Mouse (Mus musculus) MEL-GATA-1-ER (cell line): ENCODE data around the gene Camsap3.

Source experiments
- DNase-seq: peaks from one replicate; pipeline ENCODE4 v3.0.0-alpha.2; 2012; ENCODE audit warnings: low read depth; ENCODE audit errors: extremely low read depth

Camsap3 gene

GRCm38 (mm10) chr8:3600401-3600800, 13.3 kb downstream of the Camsap3 start:
- no peak for DNase-seq

DNA sequence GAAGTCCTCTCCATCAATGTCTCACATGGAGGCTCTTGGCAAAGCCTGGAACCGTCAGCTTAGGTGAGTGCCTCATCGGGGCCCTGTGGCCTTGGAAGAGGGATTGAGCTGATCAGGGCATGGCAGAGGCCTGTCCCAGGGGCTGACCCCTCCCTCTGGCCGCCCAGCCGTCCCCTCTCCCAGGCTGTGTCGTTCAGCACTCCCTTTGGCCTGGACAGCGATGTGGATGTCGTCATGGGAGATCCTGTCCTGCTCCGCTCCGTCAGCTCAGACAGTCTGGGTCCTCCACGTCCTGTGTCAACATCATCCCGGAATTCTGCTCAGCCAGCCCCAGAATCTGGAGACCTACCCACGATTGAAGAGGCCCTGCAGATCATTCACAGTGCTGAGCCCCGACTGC, 16.3 kb downstream of the Camsap3 start:
- no peak for DNase-seq

- DNase-seq: no peak
Observed at GRCm38 (mm10) chr8:3606593-3606992, 19.5 kb downstream of the Camsap3 start.

DNA sequence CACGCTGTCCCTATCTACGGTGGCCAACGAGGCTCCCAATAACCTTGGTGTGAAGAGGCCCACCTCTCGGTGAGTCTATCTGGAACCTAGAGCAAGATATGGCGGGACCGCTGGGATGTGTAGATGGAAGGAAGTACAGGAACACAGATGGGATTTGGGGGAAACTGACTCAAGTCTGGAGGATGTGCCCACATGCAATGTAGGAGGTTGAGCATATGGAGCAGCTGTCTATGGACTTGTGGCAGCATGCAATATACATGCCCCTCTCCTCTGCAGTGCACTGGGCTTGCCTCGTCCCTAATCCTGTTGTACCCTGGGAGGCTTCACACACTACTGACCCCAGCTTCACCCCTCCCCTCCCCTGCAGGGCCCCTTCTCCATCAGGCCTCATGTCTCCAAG, 20.7 kb downstream of the Camsap3 start:
- DNase-seq: no peak

GRCm38 (mm10) chr8:3609046-3609815, 22.1 kb downstream of the Camsap3 start:
- no peak for DNase-seq

DNA sequence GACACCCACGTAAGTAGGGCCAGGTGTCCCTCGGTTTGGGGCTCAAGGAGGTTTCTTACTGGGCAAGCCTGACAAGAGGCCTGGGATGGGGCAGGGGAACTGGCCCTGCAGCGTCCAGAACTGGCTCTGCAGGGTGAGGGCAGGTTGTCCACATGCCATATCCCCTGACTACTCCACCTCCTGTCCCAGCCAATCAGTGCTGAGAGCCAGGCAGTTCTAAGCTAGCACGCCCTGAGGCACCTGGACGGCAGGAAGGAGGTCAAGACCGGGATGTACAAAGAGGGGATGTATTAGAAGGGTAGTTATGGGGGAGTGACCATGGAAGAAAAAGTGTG, 22.7 kb downstream of the Camsap3 start:
- no peak for DNase-seq

- DNase-seq: peak; percentile 99
Observed at GRCm38 (mm10) chr8:3621199-3621970, 34.3 kb downstream of the Camsap3 start, which contains the start of the genes Xab2 and Pet100. TSS of gene Xab2 (minus strand) at chr8:3621316. TSS of gene Pet100 (plus strand) at chr8:3621548.

DNA sequence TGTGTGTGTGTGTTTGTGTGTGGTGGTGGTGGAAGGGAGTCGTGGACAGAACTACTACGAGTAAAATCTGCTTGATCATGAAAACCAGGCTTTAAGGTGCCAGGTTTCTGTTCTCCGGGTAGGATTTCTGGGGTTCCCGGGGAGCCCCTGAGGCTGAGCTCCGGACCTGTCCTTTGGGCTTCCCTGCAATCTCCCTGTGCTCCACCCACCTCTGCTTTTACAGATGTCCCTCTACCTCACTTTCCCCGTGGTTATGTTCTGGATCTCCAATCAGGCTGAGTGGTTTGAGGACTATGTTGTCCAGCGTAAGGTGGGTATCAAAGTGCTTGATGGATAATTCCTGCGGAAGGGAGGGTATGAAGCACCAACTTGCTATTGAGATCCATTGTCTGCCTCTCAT, 35.0 kb downstream of the Camsap3 start:
- DNase-seq: no peak

GRCm38 (mm10) chr8:3625445-3625844, 38.4 kb downstream of the Camsap3 start, which contains the start of gene Pcp2:
TSS of gene Pcp2 (minus strand) at chr8:3625545.
- DNase-seq: no peak

DNA sequence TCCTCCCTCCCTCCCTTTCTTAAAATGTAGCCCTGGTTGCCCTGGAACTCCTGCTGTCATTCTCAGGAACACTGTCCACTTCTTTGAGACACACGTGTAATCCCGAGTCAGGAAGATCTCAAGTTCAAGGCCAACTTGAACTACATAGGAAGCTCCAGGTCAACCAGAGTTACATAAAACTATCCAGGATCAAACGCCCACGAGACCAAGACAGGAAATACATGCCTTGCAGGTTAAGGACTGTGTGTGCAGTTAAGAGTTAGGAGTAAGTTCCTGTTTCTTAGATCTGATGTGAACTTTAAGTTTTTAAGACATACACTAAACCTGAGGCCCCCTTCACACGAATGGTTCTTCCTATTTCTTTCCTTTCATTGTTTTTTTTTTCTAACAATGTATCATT, 39.9 kb downstream of the Camsap3 start:
- DNase-seq: peak; percentile 79

- DNase-seq: no peak
Observed at GRCm38 (mm10) chr8:3628014-3628413, 40.9 kb downstream of the Camsap3 start.

DNA sequence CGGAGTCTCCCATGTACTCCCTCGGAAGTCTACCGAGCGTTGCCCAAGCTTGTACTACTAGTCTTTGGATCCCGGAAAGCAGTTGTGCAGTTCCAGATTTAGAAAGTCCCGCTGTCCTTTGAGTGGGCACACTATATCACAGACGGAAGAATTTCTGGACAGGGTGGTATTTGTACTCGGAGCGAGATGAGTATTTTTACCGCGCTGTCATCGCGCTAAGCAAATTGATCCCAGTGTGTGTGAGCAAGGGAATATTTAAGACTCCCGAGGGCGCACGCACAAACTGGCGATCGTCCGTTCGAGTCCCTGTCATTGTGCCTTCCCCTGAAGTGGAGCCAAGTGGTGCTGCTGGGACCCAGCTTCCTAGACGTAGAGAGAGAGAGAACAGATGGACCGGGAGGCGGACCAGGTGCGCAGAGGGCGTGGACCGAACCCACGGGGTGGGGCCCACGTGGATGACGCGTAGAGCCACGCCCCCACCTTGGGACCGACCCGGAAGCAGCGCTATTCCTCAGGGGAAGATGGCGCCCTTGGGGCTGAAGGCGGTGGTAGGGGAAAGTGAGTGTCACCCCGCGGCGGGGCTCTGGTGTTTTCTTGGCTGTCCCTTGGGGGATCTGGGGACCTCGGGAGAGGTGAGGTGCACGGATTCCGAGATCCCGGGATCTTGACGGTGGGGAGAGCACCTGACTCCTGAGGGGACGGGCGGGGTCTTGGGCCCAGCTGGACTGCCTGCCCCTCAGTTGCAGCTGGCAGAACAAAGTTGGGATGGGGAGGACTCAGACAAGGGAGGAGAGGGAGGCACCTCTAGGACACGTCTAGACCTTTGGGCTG, 43.8 kb downstream of the Camsap3 start, which contains the start of gene Stxbp2:
Gene Stxbp2, plus strand, starts transcription at position 309 of the 831 bp plus-strand sequence.
- no peak for DNase-seq

GRCm38 (mm10) chr8:3631478-3631875, 44.4 kb downstream of the Camsap3 start:
- DNase-seq: no peak

DNA sequence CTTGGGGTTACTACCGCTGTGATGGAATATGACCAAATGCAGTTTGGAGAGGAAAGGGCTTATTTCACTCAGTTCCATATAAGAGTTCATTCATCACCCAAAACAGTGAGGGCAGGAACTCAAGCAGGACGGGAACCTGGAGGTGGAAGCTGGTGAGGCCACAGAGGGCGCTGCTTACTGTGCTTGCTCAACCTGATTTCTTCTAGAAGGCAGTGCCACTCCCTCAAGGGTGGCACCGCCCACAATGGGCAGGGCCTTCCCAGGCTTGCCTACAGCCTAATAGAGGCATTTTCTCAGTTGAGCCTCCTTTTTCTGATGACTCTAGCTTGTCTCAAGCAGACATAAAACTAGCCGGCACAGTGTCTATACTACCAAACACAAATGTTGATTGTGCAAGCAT, 58.7 kb downstream of the Camsap3 start:
- peak; percentile 44 for DNase-seq

GRCm38 (mm10) chr8:3646824-3647531, 59.9 kb downstream of the Camsap3 start:
- DNase-seq: no peak

DNA sequence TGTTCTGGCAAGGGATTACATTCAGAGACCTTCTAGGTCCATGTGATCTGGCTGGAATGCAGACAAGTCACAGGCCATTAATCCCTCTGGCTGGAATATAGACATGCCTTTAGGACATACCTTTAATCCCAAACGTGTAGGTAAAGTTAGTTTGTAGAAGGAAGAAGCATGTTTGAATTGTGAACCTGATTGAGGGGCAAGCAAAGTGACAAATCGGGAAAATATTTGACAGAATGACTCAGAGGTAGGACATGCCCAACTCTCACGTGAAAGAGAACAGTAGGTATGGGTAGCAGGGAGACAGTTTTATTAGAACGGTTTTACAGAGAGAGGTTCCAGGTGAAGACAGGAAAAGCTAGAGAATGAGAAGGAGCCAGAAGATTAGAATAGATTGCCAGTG, 60.5 kb downstream of the Camsap3 start:
- DNase-seq: no peak

GRCm38 (mm10) chr8:3648268-3648667, 61.2 kb downstream of the Camsap3 start:
- no peak for DNase-seq

DNA sequence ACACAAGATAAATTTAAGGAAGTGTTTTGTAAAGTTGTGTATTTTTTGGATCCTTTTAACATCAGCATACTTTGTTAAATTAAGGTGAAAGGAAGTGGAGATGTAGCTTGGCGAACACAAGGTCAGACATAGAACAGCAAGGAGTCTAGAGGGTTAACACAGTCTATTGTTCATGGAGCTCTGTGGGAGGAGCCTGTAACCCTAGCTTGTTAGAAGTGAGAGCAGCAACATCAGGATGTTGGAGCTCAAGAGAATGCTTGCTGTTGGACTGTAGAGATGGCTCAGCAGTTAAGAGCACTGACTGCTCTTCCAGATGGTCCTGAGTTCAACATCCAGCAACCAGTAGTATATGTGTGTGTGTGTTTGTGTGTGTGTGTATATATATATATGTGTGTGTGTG, 61.9 kb downstream of the Camsap3 start:
- no peak for DNase-seq

- no peak for DNase-seq
Observed at GRCm38 (mm10) chr8:3652845-3653244, 65.8 kb downstream of the Camsap3 start.

GRCm38 (mm10) chr8:3654726-3655508, 67.8 kb downstream of the Camsap3 start:
- no peak for DNase-seq
